Mouse (Mus musculus) midbrain, embryonic 10.5 days (tissue): Measurements from ENCODE around the gene Rps6kl1. TPM values are rescaled to one million over a fixed set of nuclear protein-coding genes. Genes with fewer than 3 reads are reported as not detected.
A peak's percentile ranks its signal among the peaks of the same experiment; 100 is the strongest.
"Not testable (repeated sequence)": the region's sequence is repeated elsewhere in the genome, so short reads cannot be mapped to it uniquely, and the experiment has no call there.

Source experiments
- DNase-seq: peaks from one replicate; pipeline ENCODE4 v3.0.0-alpha.2; 2017; ENCODE audit warnings: low spot score
- H3K27ac ChIP-seq: fragments of 300-500 bp; sonication (generic); replicated peaks from 2 replicates; pipeline ENCODE4 v1.5.1; 2016; ENCODE audit warnings: mild to moderate bottlenecking
- H3K27me3 ChIP-seq: fragments of 300-500 bp; sonication (generic); 2 replicates; pipeline ENCODE4 v1.6.1; 2016; ENCODE audit warnings: low read depth, mild to moderate bottlenecking; ENCODE audit not compliant: poor library complexity, severe bottlenecking
- H3K36me3 ChIP-seq: fragments of 300-500 bp; sonication (generic); 2 replicates; pipeline ENCODE4 v1.6.1; 2016; ENCODE audit warnings: mild to moderate bottlenecking, moderate library complexity
- H3K4me1 ChIP-seq: fragments of 300-500 bp; sonication (generic); 2 replicates; pipeline ENCODE4 v1.6.1; 2016
- H3K4me3 ChIP-seq: fragments of 300-500 bp; sonication (generic); 2 replicates; pipeline ENCODE4 v1.5.1; 2016; ENCODE audit warnings: mild to moderate bottlenecking, moderate library complexity
- H3K9me3 ChIP-seq: fragments of 300-500 bp; sonication (generic); replicated peaks from 2 replicates; pipeline ENCODE4 v1.6.1; 2016; ENCODE audit warnings: mild to moderate bottlenecking
- WGBS: fragments of 180-500 bp; shearing (Covaris S2); methylation state at CpG from one replicate; pipeline ENCODE4 v1.1.7; 2016; 5-methylcytosine and 5-hydroxymethylcytosine counted together
- polyA plus RNA-seq: library from polyadenylated mRNA; unstranded; fragments of >200 nt; fragmentation: Nextera tagmentation; extraction: Ambion mirVana; gene quantifications from 2 replicates; pipeline ENCODE4 v1.2.1, GENCODE M21; 2016

Gene Rps6kl1
- polyA plus RNA-seq, 1 experiment from 2014 or later, result 1.7 TPM

DNA sequence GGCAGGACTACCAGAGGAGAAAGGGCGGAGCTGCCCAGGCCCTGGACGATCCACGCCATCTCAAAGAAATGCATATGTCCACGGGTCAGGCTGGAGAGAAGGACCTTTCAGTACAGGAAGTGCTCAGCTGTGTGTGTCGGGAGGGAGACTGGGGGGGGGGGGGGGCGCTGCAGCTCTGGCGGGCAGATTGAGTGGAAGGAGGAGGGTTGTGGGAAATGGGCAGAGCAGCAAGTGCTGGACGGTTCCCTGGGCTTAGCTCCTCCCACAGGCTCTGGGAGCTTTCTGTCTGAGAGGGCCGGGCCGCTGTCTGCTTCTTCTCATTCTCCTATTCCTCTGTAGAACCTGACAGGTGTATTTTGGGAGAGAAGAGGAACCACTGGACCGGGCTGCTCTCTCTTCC is 4.7 kb downstream of the Rps6kl1 start:
- H3K36me3 ChIP-seq, result no peaks in the 10 kb centered on the region
- peaks cover 27% of the 10 kb centered on the region for H3K4me1 ChIP-seq
- DNase-seq, result no peak
- H3K9me3 ChIP-seq, result no peaks in the 10 kb centered on the region
- no peak overlapping the region for H3K27ac ChIP-seq
- H3K4me3 ChIP-seq, result no peak overlapping the region
- peaks cover 39% of the 10 kb centered on the region for H3K27me3 ChIP-seq
- WGBS, result 36% methylated on average over 9 of the region's 11 CpGs

DNA sequence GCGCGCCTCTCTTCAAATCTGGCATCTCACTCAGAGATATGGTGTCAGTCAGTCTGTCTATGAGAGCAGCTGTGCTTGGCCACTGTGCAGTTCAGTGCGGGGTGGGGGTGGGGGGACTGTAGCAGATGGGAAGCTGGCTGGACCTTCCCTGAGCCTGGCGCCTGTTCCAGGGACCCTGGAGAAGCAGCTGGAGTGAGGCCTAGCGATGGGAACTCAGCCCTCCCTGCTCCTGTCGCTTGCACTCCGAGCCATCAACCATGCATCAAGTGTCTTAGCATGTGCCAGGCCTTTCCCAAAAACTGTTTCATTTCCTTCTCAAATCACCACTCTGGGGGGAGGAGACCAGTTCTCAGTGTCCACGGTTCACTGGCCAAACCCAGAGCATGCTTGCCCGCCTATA is 5.4 kb downstream of the Rps6kl1 start:
- DNase-seq, result no peak
- H3K9me3 ChIP-seq, result no peaks in the 10 kb centered on the region
- no peak overlapping the region for H3K4me3 ChIP-seq
- peaks cover 20% of the 10 kb centered on the region for H3K4me1 ChIP-seq
- peaks cover 38% of the 10 kb centered on the region for H3K27me3 ChIP-seq
- WGBS, result 81% methylated on average over 9 of the region's 9 CpGs
- H3K27ac ChIP-seq, result no peak overlapping the region
- H3K36me3 ChIP-seq, result no peaks in the 10 kb centered on the region

DNA sequence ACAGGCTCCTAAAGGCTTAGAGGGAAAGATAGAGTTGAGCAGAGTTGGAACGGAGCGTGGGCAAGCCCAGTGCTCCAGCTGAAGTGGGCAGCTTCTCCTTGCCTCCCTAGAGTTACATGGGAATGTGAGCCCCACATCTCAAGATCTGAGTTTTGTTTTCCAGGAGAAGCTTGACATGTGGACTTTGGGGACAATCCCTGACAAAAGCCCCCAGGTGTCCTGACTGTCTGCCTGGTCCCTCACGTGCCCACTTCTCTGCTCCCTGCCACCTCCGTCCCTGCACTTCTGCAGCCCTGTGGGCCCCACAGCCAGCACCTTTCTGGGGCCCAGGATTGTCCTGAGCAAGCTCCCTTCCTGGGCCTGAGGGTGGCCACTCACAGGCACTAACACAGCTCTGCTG is 6.2 kb downstream of the Rps6kl1 start:
- DNase-seq, result no peak
- Histone ChIP-seq H3K4me3 (no peak overlapping the region), H3K9me3 (no peaks in the 10 kb centered on the region), H3K27ac (no peak overlapping the region), H3K4me1 (peaks cover 17% of the 10 kb centered on the region), H3K36me3 (no peaks in the 10 kb centered on the region), H3K27me3 (peaks cover 34% of the 10 kb centered on the region)
- whole genome bisulfite sequencing, result 95% methylated on average over 4 of the region's 4 CpGs

DNA sequence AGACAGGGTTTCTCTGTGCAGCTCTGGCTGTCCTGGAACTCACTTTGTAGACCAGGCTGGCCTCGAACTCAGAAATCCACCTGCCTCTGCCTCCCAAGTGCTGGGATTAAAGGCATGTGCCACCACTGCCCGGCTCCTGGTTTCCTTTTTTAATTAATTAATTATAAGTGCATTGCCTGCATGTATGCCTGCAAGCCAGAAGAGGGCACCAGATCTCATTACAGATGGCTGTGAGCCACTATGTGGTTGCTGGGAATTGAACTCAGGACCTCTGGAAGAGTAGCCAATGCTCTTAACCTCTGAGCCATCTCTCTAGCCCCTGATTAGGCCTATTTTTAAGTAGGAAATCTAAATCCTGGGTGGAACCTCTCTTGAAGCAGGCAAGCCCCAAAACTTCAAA is 6.8 kb downstream of the Rps6kl1 start:
- not testable (repeated sequence) for H3K9me3 ChIP-seq, H3K27ac ChIP-seq, DNase-seq, H3K36me3 ChIP-seq, H3K4me3 ChIP-seq
- WGBS, result 71% methylated on average over 2 of the region's 2 CpGs
- H3K4me1 ChIP-seq, result peaks cover 17% of the 10 kb centered on the region
- H3K27me3 ChIP-seq, result peaks cover 33% of the 10 kb centered on the region

DNA sequence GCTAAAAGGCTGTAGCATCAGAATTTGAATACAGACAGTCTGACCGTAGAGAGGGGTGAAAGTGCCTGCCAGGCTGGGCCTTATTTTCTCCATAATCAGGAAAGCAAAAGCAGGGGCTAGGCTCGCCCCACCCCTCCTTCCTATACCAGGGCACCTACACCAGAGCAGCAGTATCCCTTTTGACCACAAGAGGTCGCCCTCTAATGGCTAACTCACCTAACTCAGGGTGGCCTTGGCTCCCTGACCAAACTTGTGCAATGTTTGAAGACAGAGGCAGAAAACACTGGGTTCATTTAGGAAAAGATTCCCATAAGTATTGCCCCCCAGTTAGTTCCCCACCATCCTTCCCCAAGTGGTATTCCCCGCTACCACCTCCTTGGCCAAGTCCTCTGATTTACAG is 8.3 kb downstream of the Rps6kl1 start:
- peaks cover 27% of the 10 kb centered on the region for H3K27me3 ChIP-seq
- H3K4me1 ChIP-seq, result peaks cover 17% of the 10 kb centered on the region
- DNase-seq, result peak; percentile 79
- no peaks in the 10 kb centered on the region for H3K9me3 ChIP-seq
- no peaks in the 10 kb centered on the region for H3K36me3 ChIP-seq
- no peak overlapping the region for H3K4me3 ChIP-seq
- no peak overlapping the region for H3K27ac ChIP-seq
- WGBS, result 17% methylated on average over 4 of the region's 4 CpGs

DNA sequence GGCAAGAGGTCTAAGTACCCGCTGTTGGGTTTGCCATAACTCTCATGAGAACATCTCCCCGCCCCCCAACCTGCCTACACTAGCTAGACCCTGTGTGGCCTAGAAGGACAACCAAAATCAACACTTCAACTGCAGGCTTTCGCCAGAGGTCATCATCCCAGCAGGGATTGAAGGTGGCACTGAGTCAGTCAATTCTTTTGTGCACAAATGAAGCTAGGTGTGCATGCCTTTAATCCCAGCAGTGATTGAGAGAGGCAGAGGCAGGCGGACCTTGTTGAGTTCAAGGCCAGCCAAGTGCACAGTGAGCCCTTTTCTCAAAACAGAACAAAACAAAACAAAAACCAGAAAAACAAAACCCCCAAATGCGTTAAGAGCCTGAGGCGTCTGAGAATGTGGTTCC is 10.0 kb downstream of the Rps6kl1 start:
- Histone ChIP-seq H3K4me3 (no peak overlapping the region), H3K9me3 (no peaks in the 10 kb centered on the region), H3K27me3 (peaks cover 18% of the 10 kb centered on the region), H3K27ac (no peak overlapping the region), H3K36me3 (0 out of 2 replicates have a peak, but pooled peaks cover 5% of the 10 kb centered on the region), H3K4me1 (peaks cover 14% of the 10 kb centered on the region)
- 86% methylated on average over 6 of the region's 6 CpGs for WGBS
- DNase-seq, result no peak

DNA sequence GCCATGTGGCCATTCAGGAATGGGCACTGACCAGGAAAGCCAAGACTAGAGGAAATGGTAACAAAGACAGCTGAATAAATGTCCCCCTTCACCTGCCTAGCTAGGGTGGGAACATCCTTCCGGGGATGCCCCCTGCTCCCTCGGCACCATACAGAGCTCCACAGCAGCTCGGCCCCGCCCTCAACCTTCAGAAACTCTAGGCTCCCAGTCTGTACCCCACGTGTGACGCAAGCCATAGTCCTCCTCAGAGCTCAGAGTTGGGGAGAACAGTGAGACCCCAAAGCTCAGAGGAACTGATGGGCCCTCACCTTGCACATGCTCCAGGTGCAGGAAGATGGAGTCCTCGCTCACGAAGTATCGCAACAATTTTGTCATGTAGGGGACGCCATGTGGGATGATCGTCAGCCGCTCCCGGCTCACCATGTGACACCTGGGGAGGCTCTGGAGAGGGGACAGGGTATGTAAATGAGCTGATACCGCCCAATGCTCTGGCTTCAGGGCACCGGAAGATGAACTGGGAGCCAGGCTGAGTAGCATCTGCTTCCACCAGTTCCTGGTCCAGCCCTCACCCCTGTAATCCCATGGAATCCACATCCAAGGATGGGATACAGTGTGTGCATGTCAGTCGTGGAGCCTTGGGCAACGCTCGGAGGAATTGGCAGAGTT is 10.9 kb downstream of the Rps6kl1 start:
- Histone ChIP-seq H3K4me3 (no peak overlapping the region), H3K9me3 (no peaks in the 10 kb centered on the region), H3K27ac (no peak overlapping the region), H3K36me3 (peaks cover 14% of the 10 kb centered on the region), H3K27me3 (peaks cover 18% of the 10 kb centered on the region), H3K4me1 (peaks cover 9% of the 10 kb centered on the region; the same call in 1 of the 2 replicates)
- 49% methylated on average over 18 of the region's 18 CpGs for WGBS
- no peak for DNase-seq

DNA sequence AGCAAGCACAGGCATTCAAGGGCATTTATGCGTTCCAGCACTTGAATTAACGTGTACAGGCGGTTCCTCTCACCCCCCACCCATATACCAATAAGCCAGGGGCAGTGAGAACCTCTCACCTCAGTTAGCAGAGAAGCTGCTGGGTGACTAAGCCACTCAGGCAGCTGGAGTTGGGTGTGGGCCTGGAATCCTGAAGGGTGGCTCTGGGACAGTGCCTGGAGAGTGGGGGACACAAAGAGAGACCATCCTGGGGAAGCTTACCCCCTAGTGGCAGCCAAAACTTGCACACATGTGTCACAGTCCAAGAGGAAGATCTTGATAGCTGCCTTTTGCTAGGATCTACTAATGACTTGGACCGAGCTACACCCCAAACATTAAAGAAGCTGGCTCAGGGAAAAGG is 14.4 kb downstream of the Rps6kl1 start:
- Histone ChIP-seq H3K4me1 (peaks cover 9% of the 10 kb centered on the region; the same call in 1 of the 2 replicates), H3K27ac (no peak overlapping the region), H3K4me3 (no peak overlapping the region), H3K36me3 (peaks cover 46% of the 10 kb centered on the region), H3K27me3 (peaks cover 18% of the 10 kb centered on the region), H3K9me3 (no peaks in the 10 kb centered on the region)
- 91% methylated on average over 4 of the region's 4 CpGs for WGBS
- no peak for DNase-seq

DNA sequence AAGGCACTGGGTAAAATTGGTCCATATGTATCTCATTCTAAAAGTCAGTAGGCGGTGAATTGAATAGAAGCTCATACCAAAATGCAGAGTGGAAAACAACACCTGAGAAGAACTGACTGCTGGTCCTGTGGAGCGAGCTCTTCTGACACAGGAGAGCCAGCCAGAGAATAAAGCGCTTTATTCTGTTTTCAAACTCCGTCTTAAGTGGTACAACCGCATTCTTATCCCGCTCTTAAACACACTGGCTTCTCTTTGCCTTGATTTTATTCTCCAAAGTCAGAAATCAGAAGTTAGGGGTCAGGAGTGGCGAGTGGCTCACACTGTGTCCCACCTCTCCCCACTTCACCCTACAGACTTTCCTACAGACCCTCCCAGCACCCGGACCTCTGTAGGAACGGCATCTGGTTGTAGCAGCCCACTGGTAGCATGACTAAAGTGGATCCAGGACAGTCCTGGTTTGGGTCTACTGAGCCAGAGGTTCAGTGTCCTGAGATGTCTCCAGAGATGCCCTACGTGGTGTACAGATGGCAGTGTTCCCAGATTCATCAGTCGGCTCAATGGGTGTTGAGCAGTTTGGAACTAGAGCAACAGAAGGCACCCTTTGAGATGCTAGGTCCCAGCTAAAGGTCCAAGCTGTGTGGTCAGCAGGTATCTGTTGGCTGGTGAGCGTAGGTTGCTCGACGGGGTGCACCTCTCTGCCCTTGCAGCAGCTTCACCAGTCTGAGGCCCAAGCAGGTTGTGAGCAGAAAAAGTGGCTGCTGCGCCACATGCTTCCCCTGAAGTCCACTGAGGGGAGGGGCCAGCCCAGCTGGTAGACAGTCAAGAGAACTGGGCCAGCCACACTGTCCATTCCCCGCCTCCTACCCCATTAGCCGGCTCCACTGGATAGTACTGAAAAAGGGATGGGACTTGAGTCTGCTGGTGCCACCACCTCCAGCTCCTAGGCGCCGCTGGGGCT is 15.3 kb downstream of the Rps6kl1 start:
- H3K36me3 ChIP-seq, result peaks cover 54% of the 10 kb centered on the region
- DNase-seq, result no peak
- no peak overlapping the region for H3K4me3 ChIP-seq
- no peak overlapping the region for H3K27ac ChIP-seq
- H3K9me3 ChIP-seq, result no peaks in the 10 kb centered on the region
- H3K4me1 ChIP-seq, result peaks cover 9% of the 10 kb centered on the region; the same call in 1 of the 2 replicates
- H3K27me3 ChIP-seq, result peaks cover 14% of the 10 kb centered on the region
- 85% methylated on average over 19 of the region's 19 CpGs for WGBS

DNA sequence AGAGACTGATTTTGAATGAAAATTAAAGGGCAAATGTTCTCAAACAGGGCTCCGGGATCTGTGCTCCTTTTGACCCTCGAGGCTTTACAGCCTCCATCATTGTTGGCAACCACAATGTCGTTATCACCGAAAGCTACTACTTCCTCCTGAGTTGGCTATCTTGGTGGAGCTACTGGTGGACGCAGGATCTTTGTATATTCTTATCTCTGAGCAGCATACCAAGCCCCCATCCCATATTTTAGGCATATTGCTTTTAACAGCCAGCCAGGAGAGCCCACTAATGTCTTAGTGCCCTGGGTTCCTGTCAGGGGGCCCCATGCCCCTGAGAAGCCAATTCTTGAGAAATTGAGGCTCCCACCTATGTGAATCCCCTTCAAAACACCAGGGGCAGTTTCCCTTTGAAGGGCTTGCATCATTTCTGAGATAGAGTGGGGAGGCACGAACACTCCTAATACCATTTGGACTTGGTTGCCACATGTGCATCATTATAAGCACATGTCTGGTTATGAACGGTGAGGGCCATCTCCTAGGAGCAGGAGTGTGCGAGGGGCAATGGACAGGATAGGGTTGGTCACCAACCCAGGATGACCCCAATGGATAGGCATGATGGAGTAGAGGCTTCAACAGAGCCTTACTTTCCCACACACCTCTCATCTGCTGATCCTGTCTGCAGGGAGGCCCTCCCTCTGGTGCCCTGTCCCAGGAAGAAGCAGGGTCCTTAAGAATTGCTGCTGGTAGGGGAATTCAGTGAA is 16.8 kb downstream of the Rps6kl1 start:
- no peaks in the 10 kb centered on the region for H3K9me3 ChIP-seq
- no peak overlapping the region for H3K27ac ChIP-seq
- H3K36me3 ChIP-seq, result peaks cover 70% of the 10 kb centered on the region
- H3K4me3 ChIP-seq, result no peak overlapping the region
- WGBS, result 91% methylated on average over 8 of the region's 8 CpGs
- H3K4me1 ChIP-seq, result peaks cover 5% of the 10 kb centered on the region; the same call in 1 of the 2 replicates
- no peak for DNase-seq
- H3K27me3 ChIP-seq, result peaks cover 3% of the 10 kb centered on the region; the same call in 1 of the 2 replicates

DNA sequence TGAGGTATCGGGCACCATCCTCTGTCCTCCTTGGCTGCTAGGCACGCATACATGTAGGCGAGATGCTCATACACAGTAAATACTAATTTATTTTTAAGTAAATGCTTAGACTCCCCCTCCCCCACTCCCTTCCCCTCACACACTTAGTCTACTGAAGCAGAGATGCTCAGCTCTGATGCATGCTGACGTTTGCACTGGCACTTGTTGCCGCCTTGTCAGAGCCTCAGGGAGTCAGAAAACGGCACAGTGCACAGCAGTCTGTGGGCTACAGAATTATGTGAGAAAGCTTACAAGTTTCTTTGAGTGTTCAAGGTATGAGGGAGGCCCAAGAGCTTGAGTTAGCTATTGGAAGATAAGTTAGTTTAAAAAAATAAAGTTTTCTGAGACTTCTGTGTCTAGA is 19.7 kb downstream of the Rps6kl1 start:
- Histone ChIP-seq H3K27ac (no peak overlapping the region), H3K27me3 (no peaks in the 10 kb centered on the region), H3K4me1 (peaks cover 4% of the 10 kb centered on the region; the same call in 1 of the 2 replicates), H3K9me3 (no peaks in the 10 kb centered on the region), H3K36me3 (peaks cover 95% of the 10 kb centered on the region), H3K4me3 (no peak overlapping the region)
- no peak for DNase-seq
- WGBS, result 93% methylated on average over 6 of the region's 6 CpGs

DNA sequence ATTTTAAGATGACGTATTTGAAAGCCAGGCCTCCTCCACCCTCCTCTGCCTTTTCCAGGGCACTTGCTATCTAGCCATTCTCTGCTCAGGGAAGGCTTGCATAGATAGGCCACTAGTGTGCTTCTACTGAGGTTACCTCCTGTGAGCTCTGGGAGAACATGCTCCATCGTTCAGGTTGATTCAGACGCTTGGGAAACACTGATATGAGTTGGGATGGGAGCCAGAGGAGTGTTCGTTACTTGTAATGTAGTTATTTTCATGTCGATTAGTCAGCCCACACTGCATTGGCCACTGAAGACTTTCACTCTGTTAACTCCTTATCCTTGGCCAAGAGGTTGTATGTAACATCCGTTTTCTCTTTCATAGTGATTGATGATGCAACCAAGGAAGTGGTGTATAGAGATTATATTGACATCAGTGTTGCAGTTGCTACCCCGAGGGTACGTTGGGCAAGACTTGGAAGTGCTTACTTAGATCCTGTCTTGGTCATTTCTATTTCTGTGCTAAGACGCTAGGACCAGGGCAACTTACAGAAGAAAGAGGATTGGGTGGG is 21.6 kb downstream of the Rps6kl1 start:
- no peaks in the 10 kb centered on the region for H3K4me1 ChIP-seq
- H3K4me3 ChIP-seq, result no peak overlapping the region
- no peaks in the 10 kb centered on the region for H3K9me3 ChIP-seq
- no peaks in the 10 kb centered on the region for H3K27me3 ChIP-seq
- 97% methylated on average over 9 of the region's 9 CpGs for WGBS
- no peak for DNase-seq
- H3K36me3 ChIP-seq, result peaks cover 96% of the 10 kb centered on the region
- no peak overlapping the region for H3K27ac ChIP-seq
